Mouse (Mus musculus) erythroblast, embryonic 14.5 days (primary cell): ENCODE results near the gene Artn. TPM values are rescaled to one million over a fixed set of nuclear protein-coding genes. Genes with fewer than 3 reads are reported as not detected.

Experiments
- H3K27me3 ChIP-seq: 2 replicates; pipeline ENCODE4 v1.6.1; 2012; ENCODE audit warnings: inconsistent platforms; ENCODE audit not compliant: control insufficient read depth
- H3K36me3 ChIP-seq: 2 replicates; pipeline ENCODE4 v1.6.1; 2012; ENCODE audit warnings: mild to moderate bottlenecking, inconsistent platforms; ENCODE audit not compliant: control insufficient read depth
- H3K4me1 ChIP-seq: 2 replicates; pipeline ENCODE4 v1.6.1; 2012; ENCODE audit warnings: inconsistent platforms; ENCODE audit not compliant: control insufficient read depth
- H3K4me3 ChIP-seq: replicated peaks from 2 replicates; pipeline ENCODE3; 2012; ENCODE audit warnings: moderate library complexity, mild to moderate bottlenecking, inconsistent platforms
- H3K9me3 ChIP-seq: 2 replicates; pipeline ENCODE4 v1.6.1; 2012; ENCODE audit warnings: low read length, inconsistent platforms, mixed read lengths; ENCODE audit not compliant: control insufficient read depth
- GATA1 ChIP-seq: IDR thresholded peaks from 2 replicates; pipeline ENCODE4 v1.6.1; 2012; ENCODE audit warnings: low read length, inconsistent platforms, mixed read lengths
- TAL1 ChIP-seq: IDR thresholded peaks from 3 replicates; pipeline ENCODE4 v1.6.1; 2012; ENCODE audit warnings: low read length, inconsistent platforms, mixed read lengths
- polyA plus RNA-seq: library from polyadenylated mRNA; stranded (reverse); fragments of >175 nt; gene quantifications from 2 replicates; pipeline ENCODE4 v1.2.3, GENCODE M21; 2012

The Artn gene
- polyA plus RNA-seq, 1 experiment, result 4.9 TPM

GRCm38 (mm10) chr4:117926545-117927482, 2.7 kb downstream of the Artn start:
- no peak for TF ChIP-seq TAL1
- TF ChIP-seq GATA1, result no peak
- H3K27me3 ChIP-seq, result peaks cover 95% of the 10 kb centered on the region
- H3K36me3 ChIP-seq, result peaks cover 31% of the 10 kb centered on the region
- peaks cover 64% of the 10 kb centered on the region for H3K4me1 ChIP-seq
- peaks cover 29% of the 10 kb centered on the region for H3K9me3 ChIP-seq
- peak overlapping the region; percentile 75 for H3K4me3 ChIP-seq

GRCm38 (mm10) chr4:117924916-117925315, 4.6 kb downstream of the Artn start:
- H3K27me3 ChIP-seq, result peaks cover 85% of the 10 kb centered on the region
- peaks cover 22% of the 10 kb centered on the region for H3K9me3 ChIP-seq
- H3K4me3 ChIP-seq, result no peak overlapping the region
- H3K36me3 ChIP-seq, result peaks cover 31% of the 10 kb centered on the region
- TF ChIP-seq GATA1 (no peak), TAL1 (no peak)
- H3K4me1 ChIP-seq, result peaks cover 61% of the 10 kb centered on the region

GRCm38 (mm10) chr4:117923450-117923849, 6.1 kb downstream of the Artn start:
- Histone ChIP-seq H3K36me3 (peaks cover 31% of the 10 kb centered on the region), H3K9me3 (peaks cover 18% of the 10 kb centered on the region), H3K4me1 (peaks cover 46% of the 10 kb centered on the region), H3K27me3 (peaks cover 71% of the 10 kb centered on the region), H3K4me3 (no peak overlapping the region)
- TF ChIP-seq TAL1, result no peak
- TF ChIP-seq GATA1, result no peak

- peaks cover 14% of the 10 kb centered on the region for H3K36me3 ChIP-seq
- H3K9me3 ChIP-seq, result peaks cover 11% of the 10 kb centered on the region
- no peak overlapping the region for H3K4me3 ChIP-seq
- peaks cover 50% of the 10 kb centered on the region for H3K27me3 ChIP-seq
- peaks cover 41% of the 10 kb centered on the region for H3K4me1 ChIP-seq
- TF ChIP-seq TAL1, result no peak
- no peak for TF ChIP-seq GATA1
Measured at GRCm38 (mm10) chr4:117921358-117921757, 8.2 kb downstream of the Artn start.

GRCm38 (mm10) chr4:117918762-117919161, 10.8 kb downstream of the Artn start:
- TF ChIP-seq GATA1, result no peak
- no peak for TF ChIP-seq TAL1
- Histone ChIP-seq H3K27me3 (peaks cover 24% of the 10 kb centered on the region), H3K4me1 (peaks cover 41% of the 10 kb centered on the region), H3K4me3 (no peak overlapping the region), H3K9me3 (no peaks in the 10 kb centered on the region), H3K36me3 (no peaks in the 10 kb centered on the region)

GRCm38 (mm10) chr4:117918261-117918660, 11.3 kb downstream of the Artn start:
- Histone ChIP-seq H3K4me3 (no peak overlapping the region), H3K36me3 (peaks cover 2% of the 10 kb centered on the region)

GRCm38 (mm10) chr4:117917847-117918246, 11.7 kb downstream of the Artn start:
- H3K4me3 ChIP-seq, result no peak overlapping the region
- H3K4me1 ChIP-seq, result peaks cover 46% of the 10 kb centered on the region

More at GRCm38 (mm10) chr4:117918261-117918660, 11.3 kb downstream of the Artn start:
- Histone ChIP-seq H3K9me3 (no peaks in the 10 kb centered on the region), H3K27me3 (peaks cover 19% of the 10 kb centered on the region), H3K4me1 (peaks cover 43% of the 10 kb centered on the region)
- TF ChIP-seq GATA1, result no peak
- TF ChIP-seq TAL1, result no peak

GRCm38 (mm10) chr4:117917402-117917801, 12.2 kb downstream of the Artn start:
- H3K9me3 ChIP-seq, result no peaks in the 10 kb centered on the region
- TF ChIP-seq GATA1 (no peak), TAL1 (no peak)
- H3K4me1 ChIP-seq, result peaks cover 50% of the 10 kb centered on the region
- H3K4me3 ChIP-seq, result no peak overlapping the region
- peaks cover 10% of the 10 kb centered on the region for H3K36me3 ChIP-seq
- H3K27me3 ChIP-seq, result peaks cover 10% of the 10 kb centered on the region

More at GRCm38 (mm10) chr4:117917847-117918246, 11.7 kb downstream of the Artn start:
- peaks cover 15% of the 10 kb centered on the region for H3K27me3 ChIP-seq
- no peak for TF ChIP-seq TAL1
- no peak for TF ChIP-seq GATA1
- no peaks in the 10 kb centered on the region for H3K9me3 ChIP-seq
- H3K36me3 ChIP-seq, result peaks cover 6% of the 10 kb centered on the region

- H3K4me1 ChIP-seq, result peaks cover 58% of the 10 kb centered on the region
- TF ChIP-seq TAL1, result no peak
- no peak for TF ChIP-seq GATA1
- H3K36me3 ChIP-seq, result peaks cover 21% of the 10 kb centered on the region
- H3K4me3 ChIP-seq, result peak overlapping the region; percentile 75
- H3K27me3 ChIP-seq, result peaks cover 3% of the 10 kb centered on the region; the same call in 1 of the 2 replicates
- H3K9me3 ChIP-seq, result no peaks in the 10 kb centered on the region
Measured at GRCm38 (mm10) chr4:117916386-117916785, 13.2 kb downstream of the Artn start.
